Mouse (Mus musculus) G1E (cell line): ENCODE data around the gene Lmcd1.

Experiments
- CTCF ChIP-seq: IDR thresholded peaks from 2 replicates; pipeline ENCODE4 v1.5.1; 2012; ENCODE audit warnings: low read depth, low read length, inconsistent platforms, mixed read lengths
- GATA1 ChIP-seq: IDR thresholded peaks from 2 replicates; pipeline ENCODE4 v1.6.1; 2012; ENCODE audit warnings: borderline replicate concordance, low read length, inconsistent platforms, mixed read lengths
- GATA2 ChIP-seq: IDR thresholded peaks from 2 replicates; pipeline ENCODE4 v1.6.1; 2012; ENCODE audit warnings: low read depth, low read length, inconsistent platforms, borderline replicate concordance
- POLR2AphosphoS5 ChIP-seq: IDR thresholded peaks from 2 replicates; pipeline ENCODE4 v1.6.1; 2012; ENCODE audit warnings: low read depth, low read length, inconsistent platforms; ENCODE audit not compliant: insufficient replicate concordance
- TAL1 ChIP-seq: conservative IDR thresholded peaks from 2 replicates; pipeline ENCODE4 v1.6.1; 2012; ENCODE audit warnings: low read depth, low read length, inconsistent platforms, mixed read lengths

DNA sequence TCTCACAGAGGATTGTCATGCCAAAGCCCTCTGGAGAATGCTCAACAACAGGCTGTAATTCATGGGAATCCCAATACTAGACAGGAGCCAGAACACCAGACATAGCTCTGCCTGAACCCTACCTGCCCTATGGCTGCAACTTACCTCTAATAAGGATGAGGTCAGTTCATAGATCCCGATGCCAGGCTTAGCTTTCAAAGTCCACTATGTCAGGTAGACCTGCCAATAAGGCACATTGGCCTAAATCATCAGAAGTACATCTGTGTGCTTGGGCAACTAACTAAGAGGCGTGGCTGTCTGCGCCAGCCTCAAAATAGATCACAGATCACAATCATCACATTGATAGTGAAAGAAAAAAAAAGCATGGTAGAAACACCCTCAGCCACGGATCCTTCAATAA, 45.9 kb downstream of the Lmcd1 start:
- TF ChIP-seq CTCF, result no peak
- no peak for TF ChIP-seq TAL1
- TF ChIP-seq GATA1, result no peak
- TF ChIP-seq POLR2AphosphoS5, result no peak
- no peak for TF ChIP-seq GATA2
